Mouse (Mus musculus) stomach, embryonic 14.5 days (tissue): ENCODE measurements around the gene Hspa4. TPM values are rescaled to one million over a fixed set of nuclear protein-coding genes. Genes with fewer than 3 reads are reported as not detected.

Experiments
- ATAC-seq: fragments of 200-750 bp; cut with Nextera tagmentation; 2 replicates; pipeline ENCODE4 v1.8.0; 2017; ENCODE audit warnings: low read depth, moderate TSS enrichment; ENCODE audit not compliant: insufficient number of reproducible peaks, insufficient read depth, low FRiP score
- H3K27ac ChIP-seq: fragments of 300-500 bp; sonication (generic); 2 replicates; pipeline ENCODE4 v1.5.1; 2014; ENCODE audit warnings: mild to moderate bottlenecking, low read length, moderate library complexity, mixed read lengths
- H3K27me3 ChIP-seq: fragments of 300-500 bp; sonication (generic); 2 replicates; pipeline ENCODE4 v1.6.1; 2014; ENCODE audit warnings: low read length, control low read depth, mixed read lengths; ENCODE audit not compliant: control insufficient read depth, insufficient read depth
- H3K36me3 ChIP-seq: fragments of 300-500 bp; sonication (generic); 2 replicates; pipeline ENCODE4 v1.6.1; 2014; ENCODE audit warnings: mild to moderate bottlenecking, control low read depth, low read length, moderate library complexity, mixed read lengths; ENCODE audit not compliant: control insufficient read depth, insufficient read depth
- H3K4me1 ChIP-seq: fragments of 300-500 bp; sonication (generic); 2 replicates; pipeline ENCODE4 v1.6.1; 2014; ENCODE audit warnings: low read length, control low read depth, mixed read lengths; ENCODE audit not compliant: control insufficient read depth, insufficient read depth
- H3K4me2 ChIP-seq: fragments of 300-500 bp; sonication (generic); replicated peaks from 2 replicates; pipeline ENCODE4 v1.6.1; 2014; ENCODE audit warnings: low read depth, low read length, control low read depth
- H3K4me3 ChIP-seq: fragments of 300-500 bp; sonication (generic); 2 replicates; pipeline ENCODE4 v1.5.1; 2014; ENCODE audit warnings: low read depth, low read length, control low read depth
- H3K9ac ChIP-seq: fragments of 300-500 bp; sonication (generic); replicated peaks from 2 replicates; pipeline ENCODE4 v1.6.1; 2014; ENCODE audit warnings: low read depth, mild to moderate bottlenecking, control low read depth, low read length, moderate library complexity, mixed read lengths
- H3K9me3 ChIP-seq: fragments of 300-500 bp; sonication (generic); 2 replicates; pipeline ENCODE4 v1.6.1; 2016; ENCODE audit warnings: low read depth, low read length, control low read depth; ENCODE audit not compliant: control insufficient read depth
- WGBS: fragments of 180-500 bp; shearing (Covaris S2); extraction: QIAGEN DNeasy Blood & Tissue Kit; methylation state at CpG from one replicate; pipeline ENCODE4 v1.1.7; 2014; 5-methylcytosine and 5-hydroxymethylcytosine counted together
- polyA plus RNA-seq: library from polyadenylated mRNA; unstranded; fragments of >200 nt; fragmentation: Nextera tagmentation; extraction: Ambion mirVana; gene quantifications from 2 replicates; pipeline ENCODE4 v1.2.1, GENCODE M21; 2014

Gene Hspa4
- polyA plus RNA-seq, 1 experiment from 2014 or later: 81.0 TPM

- H3K9ac ChIP-seq: no peak overlapping the region
- H3K4me3 ChIP-seq: no peak overlapping the region
- H3K27ac ChIP-seq: no peak overlapping the region
- no peaks in the 10 kb centered on the region for H3K4me1 ChIP-seq
- no peaks in the 10 kb centered on the region for H3K36me3 ChIP-seq
- WGBS: 37% methylated on average over 7 of the region's 7 CpGs
- H3K27me3 ChIP-seq: no peaks in the 10 kb centered on the region
- no peak overlapping the region for H3K4me2 ChIP-seq
- no peaks in the 10 kb centered on the region for H3K9me3 ChIP-seq
- no peak for ATAC-seq
These were observed 45.3 kb downstream of the Hspa4 start for GRCm38 (mm10) chr11:53254926-53255325.

- WGBS: 96% methylated on average over 3 of the region's 3 CpGs
These were observed 45.8 kb downstream of the Hspa4 start for GRCm38 (mm10) chr11:53254428-53254827.

GRCm38 (mm10) chr11:53252186-53253119 is 47.8 kb downstream of the Hspa4 start:
- Histone ChIP-seq H3K9ac (no peak overlapping the region), H3K4me2 (no peak overlapping the region), H3K36me3 (no peaks in the 10 kb centered on the region), H3K27ac (no peak overlapping the region), H3K4me1 (no peaks in the 10 kb centered on the region), H3K9me3 (no peaks in the 10 kb centered on the region), H3K27me3 (no peaks in the 10 kb centered on the region), H3K4me3 (no peak overlapping the region)
- no peak for ATAC-seq
- WGBS: 84% methylated on average over 12 of the region's 12 CpGs

More at GRCm38 (mm10) chr11:53254428-53254827, 45.8 kb downstream of the Hspa4 start:
- H3K4me2 ChIP-seq: no peak overlapping the region
- H3K4me1 ChIP-seq: no peaks in the 10 kb centered on the region
- H3K27ac ChIP-seq: no peak overlapping the region
- H3K9ac ChIP-seq: no peak overlapping the region
- H3K9me3 ChIP-seq: no peaks in the 10 kb centered on the region
- no peaks in the 10 kb centered on the region for H3K27me3 ChIP-seq
- no peak for ATAC-seq
- H3K36me3 ChIP-seq: no peaks in the 10 kb centered on the region
- no peak overlapping the region for H3K4me3 ChIP-seq

GRCm38 (mm10) chr11:53250796-53251195 is 49.5 kb downstream of the Hspa4 start:
- Histone ChIP-seq H3K9me3 (no peaks in the 10 kb centered on the region), H3K9ac (no peak overlapping the region), H3K36me3 (no peaks in the 10 kb centered on the region), H3K27ac (no peak overlapping the region), H3K4me1 (no peaks in the 10 kb centered on the region), H3K4me2 (no peak overlapping the region), H3K27me3 (no peaks in the 10 kb centered on the region), H3K4me3 (no peak overlapping the region)
- ATAC-seq: no peak
- WGBS: 88% methylated on average over 14 of the region's 14 CpGs

GRCm38 (mm10) chr11:53249686-53250085 is 50.6 kb downstream of the Hspa4 start:
- no peak overlapping the region for H3K4me3 ChIP-seq
- WGBS: 78% methylated on average over 5 of the region's 5 CpGs
- H3K4me1 ChIP-seq: no peaks in the 10 kb centered on the region
- H3K9ac ChIP-seq: no peak overlapping the region
- no peak overlapping the region for H3K4me2 ChIP-seq
- no peak for ATAC-seq
- no peaks in the 10 kb centered on the region for H3K36me3 ChIP-seq
- no peaks in the 10 kb centered on the region for H3K9me3 ChIP-seq
- no peaks in the 10 kb centered on the region for H3K27me3 ChIP-seq
- no peak overlapping the region for H3K27ac ChIP-seq

- H3K27me3 ChIP-seq: no peaks in the 10 kb centered on the region
- H3K36me3 ChIP-seq: no peaks in the 10 kb centered on the region
- no peak for ATAC-seq
- no peak overlapping the region for H3K27ac ChIP-seq
- no peak overlapping the region for H3K9ac ChIP-seq
- H3K4me3 ChIP-seq: no peak overlapping the region
- no peaks in the 10 kb centered on the region for H3K9me3 ChIP-seq
- 59% methylated on average over 2 of the region's 2 CpGs for WGBS
- H3K4me1 ChIP-seq: no peaks in the 10 kb centered on the region
- H3K4me2 ChIP-seq: no peak overlapping the region
These were observed 54.7 kb downstream of the Hspa4 start for GRCm38 (mm10) chr11:53245561-53245960.

- Histone ChIP-seq H3K9ac (no peak overlapping the region), H3K9me3 (no peaks in the 10 kb centered on the region), H3K36me3 (no peaks in the 10 kb centered on the region), H3K27me3 (no peaks in the 10 kb centered on the region), H3K4me3 (no peak overlapping the region), H3K4me1 (no peaks in the 10 kb centered on the region), H3K4me2 (no peak overlapping the region), H3K27ac (no peak overlapping the region)
- WGBS: 49% methylated on average over 11 of the region's 11 CpGs
- no peak for ATAC-seq
These were observed 57.1 kb downstream of the Hspa4 start for GRCm38 (mm10) chr11:53243199-53243598.

GRCm38 (mm10) chr11:53233590-53233989 is 66.7 kb downstream of the Hspa4 start:
- Histone ChIP-seq H3K27ac (no peak overlapping the region), H3K4me1 (no peaks in the 10 kb centered on the region), H3K27me3 (no peaks in the 10 kb centered on the region), H3K36me3 (no peaks in the 10 kb centered on the region), H3K4me2 (no peak overlapping the region), H3K9me3 (no peaks in the 10 kb centered on the region), H3K4me3 (no peak overlapping the region), H3K9ac (no peak overlapping the region)
- WGBS: 63% methylated on average over 9 of the region's 9 CpGs
- no peak for ATAC-seq
